ENCODE assay signal across 17 mouse cellular contexts in the genomic region with DNA sequence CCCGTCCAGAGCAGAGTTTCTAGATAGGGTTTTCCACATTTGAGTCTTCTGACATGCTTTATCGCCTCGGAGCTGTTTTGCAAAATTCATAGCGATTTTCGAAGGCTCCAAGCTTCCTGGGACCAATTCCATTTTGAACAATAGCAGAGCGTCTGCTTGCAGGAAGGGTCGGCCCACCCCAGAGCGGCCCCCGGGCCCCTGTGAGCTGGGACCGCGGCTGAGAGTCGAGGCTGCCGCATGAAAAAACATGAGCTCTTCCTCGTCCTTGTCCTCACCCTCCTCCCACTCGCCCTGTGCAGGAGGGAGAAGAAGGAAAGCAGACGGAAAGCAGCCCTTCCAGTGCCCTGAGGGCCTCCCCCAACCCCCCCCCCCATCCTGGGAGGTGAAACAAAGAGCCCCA. TPM values are rescaled to one million over a fixed set of nuclear protein-coding genes. Genes with fewer than 3 reads are reported as not detected.
DNase-seq lines count a peak whose midpoint lies in the region; ATAC-seq and TF ChIP-seq lines count a peak whose summit lies in the region.
"Had no signal": no experiment of that assay in that cellular context is flagged by ENCODE, and none has a peak within 500 bp of the region (broad histone marks: within the 10 kb centered on the region; RNA-seq: fewer than 3 reads in every experiment).

No protein-coding gene starts in this region.

- peaks cover 25% of the 10 kb centered on the region for H3K27me3 ChIP-seq in forebrain, embryonic 12.5 days
- H3K27me3 ChIP-seq in forebrain, postnatal 0 days (ENCODE audit: insufficient read depth, low read length), result no peaks in the 10 kb centered on the region
- H3K27me3 ChIP-seq in hindbrain, embryonic 16.5 days (replicated peaks; ENCODE audit: control insufficient read depth, insufficient read depth, low read length), result peaks cover 8% of the 10 kb centered on the region; the same call in 1 of the 2 replicates
- H3K27me3 ChIP-seq in neural tube, embryonic 15.5 days (replicated peaks), result peaks cover 38% of the 10 kb centered on the region

- H3K4me1 ChIP-seq in forebrain, embryonic 12.5 days, result peaks cover 37% of the 10 kb centered on the region
- H3K4me1 ChIP-seq in forebrain, postnatal 0 days (ENCODE audit: insufficient read depth), result peaks cover 9% of the 10 kb centered on the region
- H3K4me1 ChIP-seq in hindbrain, embryonic 16.5 days (ENCODE audit: control insufficient read depth, insufficient read depth, low read depth, low read length), result peaks cover 15% of the 10 kb centered on the region
- peaks cover 37% of the 10 kb centered on the region for H3K4me1 ChIP-seq in neural tube, embryonic 15.5 days
- H3K4me1 ChIP-seq: intestine, embryonic 15.5 days; liver, embryonic 12.5 days had no signal

- no peak for TF ChIP-seq CTCF in forebrain, postnatal 0 days (IDR thresholded peaks at IDR 0.05; ENCODE audit: low read depth)
- no peak for TF ChIP-seq CTCF in layer of hippocampus, adult 2 months (conservative IDR thresholded peaks at IDR 0.05)

- H3K9me3 ChIP-seq in forebrain, embryonic 12.5 days, result no peaks in the 10 kb centered on the region
- H3K9me3 ChIP-seq in forebrain, postnatal 0 days (ENCODE audit: low read length), result no peaks in the 10 kb centered on the region
- H3K9me3 ChIP-seq in hindbrain, embryonic 16.5 days (ENCODE audit: control insufficient read depth, low read length), result no peaks in the 10 kb centered on the region
- H3K9me3 ChIP-seq in neural tube, embryonic 15.5 days (replicated peaks), result no peaks in the 10 kb centered on the region
- H3K9me3 ChIP-seq: intestine, embryonic 15.5 days; liver, embryonic 12.5 days had no signal

- no peaks in the 10 kb centered on the region for H3K36me3 ChIP-seq in forebrain, embryonic 12.5 days (replicated peaks)
- H3K36me3 ChIP-seq in forebrain, postnatal 0 days (ENCODE audit: insufficient read depth), result no peaks in the 10 kb centered on the region
- H3K36me3 ChIP-seq in hindbrain, embryonic 16.5 days (ENCODE audit: control insufficient read depth, insufficient read depth, low read length), result no peaks in the 10 kb centered on the region
- H3K36me3 ChIP-seq in neural tube, embryonic 15.5 days, result no peaks in the 10 kb centered on the region
- H3K36me3 ChIP-seq: intestine, embryonic 15.5 days; liver, embryonic 12.5 days had no signal

- H3K9ac ChIP-seq in forebrain, embryonic 12.5 days, result 0 out of 2 replicates have a peak overlapping the region, but pooled peaks have one; percentile 12
- no peak overlapping the region for H3K9ac ChIP-seq in forebrain, postnatal 0 days
- H3K9ac ChIP-seq in hindbrain, embryonic 16.5 days (ENCODE audit: low read depth, low read length), result no peak overlapping the region
- H3K9ac ChIP-seq in neural tube, embryonic 15.5 days (replicated peaks), result no peak overlapping the region
- H3K9ac ChIP-seq: intestine, embryonic 15.5 days; liver, embryonic 12.5 days had no signal

- H3K4me3 ChIP-seq in forebrain, embryonic 12.5 days (replicated peaks), result no peak overlapping the region
- no peak overlapping the region for H3K4me3 ChIP-seq in forebrain, postnatal 0 days (ENCODE audit: low read depth, low read length)
- H3K4me3 ChIP-seq in layer of hippocampus, adult 2 months, result no peak overlapping the region
- H3K4me3 ChIP-seq in hindbrain, embryonic 16.5 days (ENCODE audit: low read length), result no peak overlapping the region
- no peak overlapping the region for H3K4me3 ChIP-seq in neural tube, embryonic 15.5 days (replicated peaks)
- H3K4me3 ChIP-seq: erythroblast, embryonic 14.5 days; intestine, embryonic 15.5 days; liver, embryonic 12.5 days; myocyte had no signal

- no peak overlapping the region for H3K27ac ChIP-seq in forebrain, embryonic 12.5 days
- no peak overlapping the region for H3K27ac ChIP-seq in forebrain, postnatal 0 days (ENCODE audit: low read depth, low read length)
- H3K27ac ChIP-seq in layer of hippocampus, adult 2 months, result peak overlapping the region; percentile 32; the same call in 1 of the 2 replicates
- H3K27ac ChIP-seq in hindbrain, embryonic 16.5 days (ENCODE audit: low read depth, low read length), result no peak overlapping the region
- H3K27ac ChIP-seq in neural tube, embryonic 15.5 days (replicated peaks), result no peak overlapping the region
- H3K27ac ChIP-seq: intestine, embryonic 15.5 days; liver, embryonic 12.5 days had no signal

- 9% methylated on average over 15 of the region's 16 CpGs for WGBS in forebrain, embryonic 12.5 days
- WGBS in forebrain, postnatal 0 days, result 10% methylated on average over 16 of the region's 16 CpGs
- 7% methylated on average over 16 of the region's 16 CpGs for WGBS in hindbrain, embryonic 16.5 days
- WGBS in neural tube, embryonic 15.5 days, result 8% methylated on average over 16 of the region's 16 CpGs

- ATAC-seq in forebrain, embryonic 12.5 days (ENCODE audit: low FRiP score), result no peak
- no peak for ATAC-seq in forebrain, postnatal 0 days
- no peak for ATAC-seq in hindbrain, embryonic 16.5 days
- no peak for ATAC-seq in neural tube, embryonic 15.5 days (ENCODE audit: low FRiP score)
- ATAC-seq: intestine, embryonic 15.5 days; liver, embryonic 12.5 days had no signal

- 0 out of 2 replicates have a peak overlapping the region, but pooled peaks have one; percentile 24 for H3K4me2 ChIP-seq in forebrain, embryonic 12.5 days
- H3K4me2 ChIP-seq in forebrain, postnatal 0 days (ENCODE audit: low read depth), result no peak overlapping the region
- H3K4me2 ChIP-seq in hindbrain, embryonic 16.5 days (ENCODE audit: low read length), result peak overlapping the region; percentile 0; the same call in 1 of the 2 replicates
- peak overlapping the region; percentile 9; the same call in 1 of the 2 replicates for H3K4me2 ChIP-seq in neural tube, embryonic 15.5 days
- H3K4me2 ChIP-seq: intestine, embryonic 15.5 days; liver, embryonic 12.5 days had no signal

- no peak for DNase-seq in forebrain, postnatal 0 days
- no peak for DNase-seq in layer of hippocampus, adult 2 months (ENCODE audit: low spot score in 2 of 2)
- DNase-seq in layer of hippocampus, adult 9-10 months (ENCODE audit: low spot score), result no peak
- no peak for DNase-seq in urinary bladder, postnatal 4 days (ENCODE audit: low spot score in 2 of 2)
- no peak for DNase-seq in cerebellum, postnatal 25 days
- DNase-seq: cerebellum, adult 9-10 months; gastrocnemius, postnatal 25 days; right cerebral cortex, postnatal 14 days had no signal

RNA-seq across cellular contexts. Expression of gene 3100002H09Rik, which starts 8.0 kb away (rescaled TPM):
- polyA plus RNA-seq in forebrain, embryonic 12.5 days (2016; fragmentation: Nextera tagmentation; extraction: Ambion mirVana), result 0.47 and 0.74 TPM in 2 replicates
- 0.23 TPM in 1 of 2 replicates, not detected in the other for total RNA-seq in forebrain, postnatal 0 days (2014; rRNA removed)
- polyA plus RNA-seq in forebrain, postnatal 0 days (2015; fragmentation: Nextera tagmentation; extraction: Ambion mirVana), result 0.18 TPM in 1 of 2 replicates, not detected in the other
- total RNA-seq in layer of hippocampus, adult 2 months (2021), result 1 to 10 TPM in 1 of 2 experiments, under 1 TPM in 1; 0.98 to 2.3 TPM
- polyA plus RNA-seq in hindbrain, embryonic 16.5 days (2015; fragmentation: Nextera tagmentation; extraction: Ambion mirVana), result 0.36 and 0.49 TPM in 2 replicates
- polyA plus RNA-seq in neural tube, embryonic 15.5 days (2015; fragmentation: Nextera tagmentation; extraction: Ambion mirVana), result 0.28 and 0.42 TPM in 2 replicates
- total RNA-seq: gastrocnemius, postnatal 25 days; MEL had no signal
- polyA plus RNA-seq: erythroblast, embryonic 14.5 days; intestine, embryonic 15.5 days; liver, embryonic 12.5 days; myocyte; testis, adult 2 months had no signal

RNA-seq across cellular contexts. Expression of gene Pou3f1, which starts 38.0 kb away (rescaled TPM):
- polyA plus RNA-seq in forebrain, embryonic 12.5 days (2016; fragmentation: Nextera tagmentation; extraction: Ambion mirVana), result 16.0 and 21.6 TPM in 2 replicates
- total RNA-seq in forebrain, postnatal 0 days (2014; rRNA removed), result 19.7 and 30.5 TPM in 2 replicates
- 20.2 and 31.1 TPM in 2 replicates for polyA plus RNA-seq in forebrain, postnatal 0 days (2015; fragmentation: Nextera tagmentation; extraction: Ambion mirVana)
- 10 to 100 TPM; 40.5 to 40.7 TPM for total RNA-seq in layer of hippocampus, adult 2 months (2021)
- 3.0 and 6.7 TPM in 2 replicates for polyA plus RNA-seq in hindbrain, embryonic 16.5 days (2015; fragmentation: Nextera tagmentation; extraction: Ambion mirVana)
- 4.7 and 6.8 TPM in 2 replicates for polyA plus RNA-seq in neural tube, embryonic 15.5 days (2015; fragmentation: Nextera tagmentation; extraction: Ambion mirVana)
- total RNA-seq: MEL had no signal
